Mouse (Mus musculus) G1E (cell line): ENCODE data around the gene Inha.

ENCODE experiments used
- CTCF ChIP-seq: IDR thresholded peaks from 2 replicates; pipeline ENCODE4 v1.5.1; 2012; ENCODE audit warnings: low read depth, low read length, inconsistent platforms, mixed read lengths
- GATA1 ChIP-seq: IDR thresholded peaks from 2 replicates; pipeline ENCODE4 v1.6.1; 2012; ENCODE audit warnings: borderline replicate concordance, low read length, inconsistent platforms, mixed read lengths
- GATA2 ChIP-seq: IDR thresholded peaks from 2 replicates; pipeline ENCODE4 v1.6.1; 2012; ENCODE audit warnings: low read depth, low read length, inconsistent platforms, borderline replicate concordance
- POLR2AphosphoS5 ChIP-seq: IDR thresholded peaks from 2 replicates; pipeline ENCODE4 v1.6.1; 2012; ENCODE audit warnings: low read depth, low read length, inconsistent platforms; ENCODE audit not compliant: insufficient replicate concordance

DNA sequence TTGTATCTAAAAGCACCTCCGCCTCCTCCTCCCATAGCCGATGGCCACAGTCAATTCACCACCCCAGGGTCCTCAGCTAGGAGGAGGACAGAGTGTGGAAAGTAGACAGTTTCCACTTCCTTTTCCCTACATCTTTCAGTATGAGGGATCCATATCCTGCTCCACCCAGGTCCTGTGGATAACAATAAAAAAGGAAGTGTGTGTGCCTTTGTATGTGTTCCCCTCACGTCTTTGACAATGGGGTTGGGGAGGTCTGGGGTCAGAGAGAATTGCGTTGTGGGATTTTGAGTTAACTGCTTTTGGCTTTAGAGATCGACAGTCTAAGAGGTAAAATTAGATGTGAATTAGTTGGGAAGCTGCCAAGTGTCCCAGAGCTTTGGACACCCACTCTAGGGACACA, 3.3 kb downstream of the Inha start:
- TF ChIP-seq CTCF: no peak
- no peak for TF ChIP-seq GATA1
- no peak for TF ChIP-seq GATA2
- TF ChIP-seq POLR2AphosphoS5: no peak
